Mouse (Mus musculus) kidney, adult 9 months (tissue): Measurements from ENCODE around the gene Cd164l2.

ENCODE experiments used
- DNase-seq: peaks from one replicate; pipeline ENCODE4 v3.0.0; 2022

The Cd164l2 gene

GRCm38 (mm10) chr4:133226073-133226472 lies 14.1 kb downstream of the Cd164l2 start:
- no peak for DNase-seq

- no peak for DNase-seq
Measured at GRCm38 (mm10) chr4:133227636-133228035, 15.7 kb downstream of the Cd164l2 start.

GRCm38 (mm10) chr4:133229582-133229981 lies 17.7 kb downstream of the Cd164l2 start:
- no peak for DNase-seq

- DNase-seq = peak; percentile 76
Measured at GRCm38 (mm10) chr4:133233285-133233976, 21.5 kb downstream of the Cd164l2 start.

GRCm38 (mm10) chr4:133234771-133235170 lies 22.8 kb downstream of the Cd164l2 start:
- DNase-seq = no peak

- DNase-seq = no peak
Measured at GRCm38 (mm10) chr4:133235415-133235814, 23.5 kb downstream of the Cd164l2 start.

- no peak for DNase-seq
Measured at GRCm38 (mm10) chr4:133237911-133238310, 26.0 kb downstream of the Cd164l2 start.

GRCm38 (mm10) chr4:133240490-133240921 lies 28.6 kb downstream of the Cd164l2 start, which contains the start of gene Map3k6:
TSS of gene Map3k6 (plus strand) at chr4:133240818.
- DNase-seq = peak; percentile 88

GRCm38 (mm10) chr4:133240934-133241908 lies 29.3 kb downstream of the Cd164l2 start:
- peak; percentile 88 for DNase-seq

- no peak for DNase-seq
Measured at GRCm38 (mm10) chr4:133241910-133242309, 30.0 kb downstream of the Cd164l2 start.

- no peak for DNase-seq
Measured at GRCm38 (mm10) chr4:133242710-133243109, 30.8 kb downstream of the Cd164l2 start.

- DNase-seq = no peak
Measured at GRCm38 (mm10) chr4:133243538-133243937, 31.6 kb downstream of the Cd164l2 start.

- DNase-seq = no peak
Measured at GRCm38 (mm10) chr4:133244289-133244688, 32.4 kb downstream of the Cd164l2 start.

GRCm38 (mm10) chr4:133247072-133247471 lies 35.1 kb downstream of the Cd164l2 start:
- DNase-seq = no peak

GRCm38 (mm10) chr4:133247806-133248449 lies 36.0 kb downstream of the Cd164l2 start:
- no peak for DNase-seq

GRCm38 (mm10) chr4:133250609-133251008 lies 38.7 kb downstream of the Cd164l2 start:
- DNase-seq = peak; percentile 81

GRCm38 (mm10) chr4:133251214-133251613 lies 39.3 kb downstream of the Cd164l2 start:
- no peak for DNase-seq

- no peak for DNase-seq
Measured at GRCm38 (mm10) chr4:133252089-133252488, 40.2 kb downstream of the Cd164l2 start.

- no peak for DNase-seq
Measured at GRCm38 (mm10) chr4:133253412-133253811, 41.5 kb downstream of the Cd164l2 start.

- no peak for DNase-seq
Measured at GRCm38 (mm10) chr4:133255392-133255791, 43.5 kb downstream of the Cd164l2 start.

- DNase-seq = no peak
Measured at GRCm38 (mm10) chr4:133256820-133257219, 44.9 kb downstream of the Cd164l2 start.

- DNase-seq = peak; percentile 61
Measured at GRCm38 (mm10) chr4:133257230-133257629, 45.3 kb downstream of the Cd164l2 start.

GRCm38 (mm10) chr4:133257798-133258408 lies 46.0 kb downstream of the Cd164l2 start:
- no peak for DNase-seq
